Mouse (Mus musculus) cerebellum, adult 8-10 months (tissue): ENCODE results near the gene Alkbh2.

Source experiments
- DNase-seq: peaks from one replicate; pipeline ENCODE4 v3.0.0; 2022

The Alkbh2 gene

GRCm38 (mm10) chr5:114099709-114100389 is 28.2 kb downstream of the Alkbh2 start:
- peak; percentile 96 for DNase-seq

- peak; percentile 85 for DNase-seq
These were observed 36.8 kb downstream of the Alkbh2 start, which contains the start of gene Svop for GRCm38 (mm10) chr5:114091057-114091807. Gene Svop, minus strand, starts transcription at chr5:114091570.

- no peak for DNase-seq
These were observed 37.5 kb downstream of the Alkbh2 start for GRCm38 (mm10) chr5:114090421-114091013.

GRCm38 (mm10) chr5:114087875-114088480 is 40.0 kb downstream of the Alkbh2 start:
- DNase-seq: peak; percentile 68

- DNase-seq: peak; percentile 56
These were observed 42.5 kb downstream of the Alkbh2 start for GRCm38 (mm10) chr5:114085501-114085900.

GRCm38 (mm10) chr5:114077009-114077408 is 51.0 kb downstream of the Alkbh2 start:
- no peak for DNase-seq
